Mouse (Mus musculus) forebrain, embryonic 13.5 days (tissue): ENCODE results near the gene Mup6. TPM values are rescaled to one million over a fixed set of nuclear protein-coding genes. Genes with fewer than 3 reads are reported as not detected.
A peak's percentile ranks its signal among the peaks of the same experiment; 100 is the strongest.
"Not testable (repeated sequence)": the region's sequence is repeated elsewhere in the genome, so short reads cannot be mapped to it uniquely, and the experiment has no call there.

Source experiments
- ATAC-seq: fragments of 200-750 bp; cut with Nextera tagmentation; 2 replicates; pipeline ENCODE4 v1.8.0; 2017
- H3K27ac ChIP-seq: fragments of 300-500 bp; sonication (generic); 2 replicates; pipeline ENCODE4 v1.5.1; 2015; ENCODE audit warnings: inconsistent platforms, mild to moderate bottlenecking, moderate library complexity
- H3K27me3 ChIP-seq: fragments of 300-500 bp; sonication (generic); 2 replicates; pipeline ENCODE4 v1.6.1; 2015; ENCODE audit warnings: mild to moderate bottlenecking, inconsistent platforms
- H3K36me3 ChIP-seq: fragments of 300-500 bp; sonication (generic); 2 replicates; pipeline ENCODE4 v1.6.1; 2015; ENCODE audit warnings: mild to moderate bottlenecking, inconsistent platforms; ENCODE audit not compliant: poor library complexity, severe bottlenecking
- H3K4me1 ChIP-seq: fragments of 300-500 bp; sonication (generic); 2 replicates; pipeline ENCODE4 v1.6.1; 2015; ENCODE audit warnings: inconsistent platforms
- H3K4me2 ChIP-seq: fragments of 300-500 bp; sonication (generic); 2 replicates; pipeline ENCODE4 v1.6.1; 2015; ENCODE audit warnings: inconsistent platforms, mild to moderate bottlenecking, moderate library complexity
- H3K4me3 ChIP-seq: fragments of 300-500 bp; sonication (generic); 2 replicates; pipeline ENCODE4 v1.5.1; 2015; ENCODE audit warnings: mild to moderate bottlenecking, inconsistent platforms
- H3K9ac ChIP-seq: fragments of 300-500 bp; sonication (generic); 2 replicates; pipeline ENCODE4 v1.6.1; 2015; ENCODE audit warnings: mild to moderate bottlenecking, inconsistent platforms
- H3K9me3 ChIP-seq: fragments of 300-500 bp; sonication (generic); replicated peaks from 2 replicates; pipeline ENCODE4 v1.6.1; 2016; ENCODE audit warnings: inconsistent platforms
- WGBS: fragments of 180-500 bp; shearing (Covaris S2); methylation state at CpG from one replicate; pipeline ENCODE4 v1.1.7; 2015; 5-methylcytosine and 5-hydroxymethylcytosine counted together
- polyA plus RNA-seq: library from polyadenylated mRNA; unstranded; fragments of >200 nt; fragmentation: Nextera tagmentation; extraction: Ambion mirVana; gene quantifications from 2 replicates; pipeline ENCODE4 v1.2.1, GENCODE M21; 2015

Mup6 gene
- not detected in 2 replicates for polyA plus RNA-seq

GRCm38 (mm10) chr4:59963405-59964344 is at the start of gene Mup6:
Gene Mup6 (plus strand): TSS chr4:59964294.
- ATAC-seq = no peak
- WGBS = 32% methylated on average over 3 of the region's 3 CpGs
- no peaks in the 10 kb centered on the region for H3K36me3 ChIP-seq

GRCm38 (mm10) chr4:59914608-59915403 is 49.3 kb upstream of the Mup6 start, which contains the start of gene Slc46a2:
Gene Slc46a2 (minus strand): TSS chr4:59915056.
- Histone ChIP-seq H3K27me3 (peaks cover 21% of the 10 kb centered on the region), H3K9ac (no peak within 1 kb of the TSS), H3K4me2 (no peak within 1 kb of the TSS), H3K4me1 (no peaks in the 10 kb centered on the region), H3K36me3 (no peaks in the 10 kb centered on the region), H3K4me3 (no peak within 1 kb of the TSS), H3K9me3 (no peaks in the 10 kb centered on the region), H3K27ac (no peak within 1 kb of the TSS)
- 24% methylated on average over 22 of the region's 22 CpGs for WGBS
- no peak for ATAC-seq

More at GRCm38 (mm10) chr4:59963405-59964344, at the start of gene Mup6:
- no peaks in the 10 kb centered on the region for H3K4me1 ChIP-seq
- H3K9me3 ChIP-seq = no peaks in the 10 kb centered on the region
- H3K27ac ChIP-seq = no peak within 1 kb of the TSS
- no peak within 1 kb of the TSS for H3K4me3 ChIP-seq
- H3K27me3 ChIP-seq = no peaks in the 10 kb centered on the region
- no peak within 1 kb of the TSS for H3K9ac ChIP-seq
- no peak within 1 kb of the TSS for H3K4me2 ChIP-seq

GRCm38 (mm10) chr4:59917966-59918365 is 46.1 kb upstream of the Mup6 start:
- Histone ChIP-seq H3K4me1 (no peaks in the 10 kb centered on the region), H3K4me3 (no peak overlapping the region), H3K4me2 (no peak overlapping the region), H3K27me3 (peaks cover 21% of the 10 kb centered on the region), H3K36me3 (no peaks in the 10 kb centered on the region), H3K9ac (no peak overlapping the region), H3K9me3 (no peaks in the 10 kb centered on the region), H3K27ac (no peak overlapping the region)
- no peak for ATAC-seq
- WGBS = 92% methylated on average over 3 of the region's 3 CpGs

- Histone ChIP-seq H3K9me3 (no peaks in the 10 kb centered on the region), H3K4me2 (no peak overlapping the region), H3K4me1 (no peaks in the 10 kb centered on the region), H3K4me3 (no peak overlapping the region), H3K27me3 (no peaks in the 10 kb centered on the region), H3K36me3 (no peaks in the 10 kb centered on the region), H3K27ac (no peak overlapping the region), H3K9ac (no peak overlapping the region)
- 86% methylated on average over 9 of the region's 9 CpGs for WGBS
- ATAC-seq = no peak
Observed at GRCm38 (mm10) chr4:59925082-59925481, 39.0 kb upstream of the Mup6 start.

GRCm38 (mm10) chr4:59927666-59928065 is 36.4 kb upstream of the Mup6 start:
- Histone ChIP-seq H3K27me3 (no peaks in the 10 kb centered on the region), H3K9me3 (no peaks in the 10 kb centered on the region), H3K4me2 (no peak overlapping the region), H3K4me3 (no peak overlapping the region), H3K9ac (no peak overlapping the region), H3K27ac (no peak overlapping the region), H3K4me1 (no peaks in the 10 kb centered on the region), H3K36me3 (no peaks in the 10 kb centered on the region)
- WGBS = 89% methylated on average over 3 of the region's 3 CpGs
- peak; percentile 16; the same call in 1 of the 2 replicates for ATAC-seq

- 0 out of 2 replicates have a peak, but pooled peaks have one; percentile 54 for ATAC-seq
- H3K27me3 ChIP-seq = no peaks in the 10 kb centered on the region
- H3K36me3 ChIP-seq = no peaks in the 10 kb centered on the region
- H3K27ac ChIP-seq = no peak overlapping the region
- no peak overlapping the region for H3K9ac ChIP-seq
- no peaks in the 10 kb centered on the region for H3K9me3 ChIP-seq
- no peak overlapping the region for H3K4me3 ChIP-seq
- no peaks in the 10 kb centered on the region for H3K4me1 ChIP-seq
- 27% methylated on average over 6 of the region's 6 CpGs for WGBS
- no peak overlapping the region for H3K4me2 ChIP-seq
Observed at GRCm38 (mm10) chr4:59928347-59928746, 35.7 kb upstream of the Mup6 start.

GRCm38 (mm10) chr4:59932505-59933281 is 31.4 kb upstream of the Mup6 start:
- peak; percentile 71 for ATAC-seq
- Histone ChIP-seq H3K9ac (no peak overlapping the region), H3K4me1 (no peaks in the 10 kb centered on the region), H3K27me3 (no peaks in the 10 kb centered on the region), H3K4me3 (no peak overlapping the region), H3K27ac (no peak overlapping the region), H3K9me3 (no peaks in the 10 kb centered on the region), H3K36me3 (no peaks in the 10 kb centered on the region), H3K4me2 (no peak overlapping the region)
- WGBS = 56% methylated on average over 6 of the region's 6 CpGs

GRCm38 (mm10) chr4:59937543-59937942 is 26.6 kb upstream of the Mup6 start:
- H3K4me3 ChIP-seq = no peak overlapping the region
- H3K4me1 ChIP-seq = no peaks in the 10 kb centered on the region
- no peak overlapping the region for H3K27ac ChIP-seq
- H3K4me2 ChIP-seq = no peak overlapping the region
- H3K9me3 ChIP-seq = no peaks in the 10 kb centered on the region
- ATAC-seq = no peak
- H3K9ac ChIP-seq = no peak overlapping the region
- 81% methylated on average over 2 of the region's 2 CpGs for WGBS
- no peaks in the 10 kb centered on the region for H3K27me3 ChIP-seq
- no peaks in the 10 kb centered on the region for H3K36me3 ChIP-seq

GRCm38 (mm10) chr4:59960610-59961009 is 3.5 kb upstream of the Mup6 start, which contains the start of gene Mup4:
Gene Mup4 (minus strand): TSS chr4:59960710.
- H3K4me1 ChIP-seq = no peaks in the 10 kb centered on the region
- H3K9me3 ChIP-seq = no peaks in the 10 kb centered on the region
- no peak within 1 kb of the TSS for H3K4me2 ChIP-seq
- 81% methylated on average over 3 of the region's 3 CpGs for WGBS
- H3K9ac ChIP-seq = no peak within 1 kb of the TSS
- no peaks in the 10 kb centered on the region for H3K27me3 ChIP-seq
- no peak within 1 kb of the TSS for H3K4me3 ChIP-seq
- H3K36me3 ChIP-seq = no peaks in the 10 kb centered on the region
- no peak within 1 kb of the TSS for H3K27ac ChIP-seq
- ATAC-seq = no peak

- H3K4me2 ChIP-seq, H3K4me1 ChIP-seq, ATAC-seq, H3K27ac ChIP-seq, H3K27me3 ChIP-seq, H3K9me3 ChIP-seq, H3K9ac ChIP-seq, H3K36me3 ChIP-seq, H3K4me3 ChIP-seq: not testable (repeated sequence)
Observed at GRCm38 (mm10) chr4:59997894-59998293, 33.8 kb downstream of the Mup6 start.

- H3K27ac ChIP-seq, ATAC-seq, H3K36me3 ChIP-seq, H3K27me3 ChIP-seq, H3K9ac ChIP-seq, H3K4me1 ChIP-seq, H3K9me3 ChIP-seq, H3K4me2 ChIP-seq, H3K4me3 ChIP-seq: not testable (repeated sequence)
- WGBS = 93% methylated on average over 7 of the region's 7 CpGs
Observed at GRCm38 (mm10) chr4:60020141-60020540, 56.0 kb downstream of the Mup6 start.
